Mouse (Mus musculus) ES-Bruce4 (cell line): ENCODE results near the gene Med20.

Experiments used
- CTCF ChIP-seq: IDR thresholded peaks from one replicate; pipeline ENCODE4 v1.8.1; 2011; ENCODE audit warnings: low read depth, low read length
- EP300 ChIP-seq: IDR thresholded peaks from 2 replicates; pipeline ENCODE4 v1.6.1; 2011; ENCODE audit warnings: low read depth, low read length; ENCODE audit not compliant: insufficient read depth

GRCm38 (mm10) chr17:47610849-47611660 is at the start of gene Med20, which contains the start of the genes Bysl and Gm20517:
- TF ChIP-seq CTCF (peak; percentile 79), EP300 (no peak)
